Mouse (Mus musculus): ENCODE data around the gene Amhr2.
A peak's percentile ranks its signal among the peaks of the same experiment; 100 is the strongest.

Gene Amhr2

GRCm38 (mm10) chr15:102445146-102445545 lies at the start of gene Amhr2:
Gene Amhr2 (plus strand): TSS chr15:102445367.
- DNase-seq (ENCODE audit: low read depth, low spot score), result no peak

GRCm38 (mm10) chr15:102398629-102399028 lies 46.5 kb upstream of the Amhr2 start:
- no peak for DNase-seq (ENCODE audit: low read depth, low spot score)

- DNase-seq (ENCODE audit: low read depth, low spot score), result no peak
Observed at GRCm38 (mm10) chr15:102399229-102400221, 45.6 kb upstream of the Amhr2 start.

GRCm38 (mm10) chr15:102400476-102401045 lies 44.6 kb upstream of the Amhr2 start:
- DNase-seq (ENCODE audit: low read depth, low spot score), result no peak

GRCm38 (mm10) chr15:102401278-102401677 lies 43.9 kb upstream of the Amhr2 start:
- no peak for DNase-seq (ENCODE audit: low read depth, low spot score)

GRCm38 (mm10) chr15:102402210-102402609 lies 43.0 kb upstream of the Amhr2 start:
- DNase-seq (ENCODE audit: low read depth, low spot score), result no peak

- DNase-seq (ENCODE audit: low read depth, low spot score), result no peak
Observed at GRCm38 (mm10) chr15:102404608-102405488, 40.3 kb upstream of the Amhr2 start.

- peak; percentile 100 for DNase-seq (ENCODE audit: low read depth, low spot score)
Observed at GRCm38 (mm10) chr15:102405489-102406195, 39.5 kb upstream of the Amhr2 start, which contains the start of gene Sp1. Gene Sp1 (plus strand): TSS chr15:102406143.

GRCm38 (mm10) chr15:102406196-102406911 lies 38.8 kb upstream of the Amhr2 start:
- no peak for DNase-seq (ENCODE audit: low read depth, low spot score)

- no peak for DNase-seq (ENCODE audit: low read depth, low spot score)
Observed at GRCm38 (mm10) chr15:102406912-102407580, 38.1 kb upstream of the Amhr2 start.

GRCm38 (mm10) chr15:102407681-102408557 lies 37.2 kb upstream of the Amhr2 start:
- no peak for DNase-seq (ENCODE audit: low read depth, low spot score)

- no peak for DNase-seq (ENCODE audit: low read depth, low spot score)
Observed at GRCm38 (mm10) chr15:102408558-102409130, 36.5 kb upstream of the Amhr2 start.

- DNase-seq (ENCODE audit: low read depth, low spot score), result no peak
Observed at GRCm38 (mm10) chr15:102409286-102409685, 35.9 kb upstream of the Amhr2 start.

- DNase-seq (ENCODE audit: low read depth, low spot score), result no peak
Observed at GRCm38 (mm10) chr15:102411077-102411476, 34.1 kb upstream of the Amhr2 start.

- no peak for DNase-seq (ENCODE audit: low read depth, low spot score)
Observed at GRCm38 (mm10) chr15:102413687-102414086, 31.5 kb upstream of the Amhr2 start.

GRCm38 (mm10) chr15:102417524-102417923 lies 27.6 kb upstream of the Amhr2 start:
- no peak for DNase-seq (ENCODE audit: low read depth, low spot score)

GRCm38 (mm10) chr15:102420986-102421385 lies 24.2 kb upstream of the Amhr2 start:
- no peak for DNase-seq (ENCODE audit: low read depth, low spot score)

- DNase-seq (ENCODE audit: low read depth, low spot score), result no peak
Observed at GRCm38 (mm10) chr15:102421437-102421836, 23.7 kb upstream of the Amhr2 start.
